Mouse (Mus musculus) heart, postnatal 0 days (tissue): ENCODE measurements around the gene Scrn2.

ENCODE experiments used
- CTCF ChIP-seq: IDR thresholded peaks from 2 replicates; pipeline ENCODE4 v1.5.1; 2016; ENCODE audit warnings: antibody characterized with exemption, control low read depth, low read depth
- EP300 ChIP-seq: IDR thresholded peaks from 2 replicates; pipeline ENCODE4 v1.6.1; 2016; ENCODE audit warnings: antibody characterized with exemption, low read depth

GRCm38 (mm10) chr11:97074235-97074634 lies 44.5 kb downstream of the Scrn2 start:
- TF ChIP-seq CTCF = no peak
- TF ChIP-seq EP300 = no peak
